Mouse (Mus musculus) naive thymus-derived CD4-positive, alpha-beta T cell, adult 2 months (primary cell): ENCODE measurements around the gene Aknad1.
A peak's percentile ranks its signal among the peaks of the same experiment; 100 is the strongest.

ENCODE experiments used
- DNase-seq: peaks from one replicate; pipeline ENCODE4 v3.0.0-alpha.2; 2011; ENCODE audit warnings: low read depth

Gene Aknad1

GRCm38 (mm10) chr3:108787754-108788454 lies 48.4 kb downstream of the Aknad1 start:
- DNase-seq, result no peak

- DNase-seq, result no peak
These were observed 49.0 kb downstream of the Aknad1 start for GRCm38 (mm10) chr3:108788455-108788794.

- no peak for DNase-seq
These were observed 49.8 kb downstream of the Aknad1 start for GRCm38 (mm10) chr3:108789299-108789698.

DNA sequence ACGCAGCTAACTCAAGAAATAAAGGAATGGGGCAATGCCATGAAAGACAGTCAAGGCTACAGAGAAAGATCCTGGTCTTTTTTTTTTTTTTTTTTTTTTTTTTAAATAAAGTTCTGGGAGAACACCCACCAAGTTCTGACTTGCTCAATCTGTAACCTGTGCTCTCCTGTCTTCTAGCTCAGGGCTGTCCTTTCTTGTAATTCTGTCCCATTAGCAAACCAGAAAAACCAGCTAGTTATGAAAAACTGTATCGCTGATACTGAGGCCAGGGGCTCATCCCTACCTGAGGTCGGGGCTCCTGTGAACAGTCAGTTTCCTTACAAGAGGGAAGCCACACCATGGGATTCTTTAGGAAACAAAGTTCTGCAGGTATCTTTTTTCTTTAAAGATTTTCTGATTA lies 51.0 kb downstream of the Aknad1 start:
- no peak for DNase-seq

DNA sequence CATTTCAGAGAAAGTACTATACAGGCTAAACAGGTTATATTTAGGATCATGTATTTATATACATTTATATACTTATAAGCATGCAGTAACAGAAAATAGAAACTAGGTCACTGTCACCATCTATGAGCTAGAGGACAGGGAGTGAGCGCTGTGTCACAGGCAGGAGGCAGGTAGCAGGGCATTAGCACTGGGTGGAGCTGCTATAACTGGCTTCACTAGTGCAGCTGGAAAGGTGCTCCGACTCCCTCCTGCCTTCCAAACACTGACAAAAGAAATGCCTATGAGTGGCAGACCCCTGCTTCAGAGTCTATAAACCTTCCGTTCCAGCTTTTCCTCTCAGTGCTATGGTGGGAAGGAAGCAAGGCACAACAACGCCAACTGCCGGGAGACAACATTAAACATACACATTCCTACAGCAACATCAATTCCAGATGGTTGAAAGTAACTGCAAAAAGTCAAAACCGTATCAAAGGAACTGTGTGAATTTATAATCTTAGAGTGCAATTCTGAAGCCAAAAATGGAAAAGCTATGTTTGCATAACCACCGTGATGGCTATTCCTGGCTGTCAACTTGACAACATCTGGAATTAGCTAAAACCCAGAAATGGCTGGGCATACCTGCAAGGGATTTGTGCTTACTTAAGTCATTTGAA lies 51.7 kb downstream of the Aknad1 start:
- DNase-seq, result no peak

DNA sequence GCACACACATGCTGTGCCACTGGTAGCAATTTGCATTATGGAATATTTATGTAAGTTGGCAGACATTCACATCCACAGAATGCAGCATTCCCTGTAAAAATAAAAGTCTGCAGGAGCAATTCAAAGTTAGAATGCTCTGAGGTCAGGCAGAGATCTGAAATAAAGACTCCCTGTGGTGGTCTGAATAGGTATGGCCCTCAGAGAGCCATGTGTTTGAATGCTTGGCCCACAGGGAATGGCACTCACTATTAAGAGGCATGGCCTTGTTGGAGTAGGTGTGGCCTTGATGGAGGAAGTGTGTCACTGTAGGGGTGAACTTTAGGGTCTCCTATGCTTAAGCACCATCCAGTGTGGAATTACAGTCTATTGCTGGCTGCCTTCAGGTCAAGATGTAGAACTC lies 53.0 kb downstream of the Aknad1 start:
- no peak for DNase-seq

DNA sequence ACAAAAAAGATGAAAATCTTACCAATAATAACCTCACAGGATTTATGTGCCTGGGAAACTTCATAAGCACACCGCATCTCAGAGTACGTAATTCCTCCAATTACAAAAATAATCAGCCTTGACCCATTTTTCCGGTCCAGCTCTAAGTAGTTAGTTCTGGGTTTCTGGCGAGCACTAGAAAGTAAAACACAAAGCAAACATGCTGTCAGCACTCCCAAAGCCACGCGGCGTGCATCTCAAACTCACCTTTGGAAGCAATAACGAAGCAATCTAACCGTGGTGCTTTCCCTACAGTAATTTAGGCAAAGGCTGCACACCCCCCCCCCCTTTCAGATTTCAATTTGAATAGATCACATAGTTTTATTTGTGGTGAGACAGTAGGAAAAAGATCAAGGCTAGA lies 55.3 kb downstream of the Aknad1 start:
- peak; percentile 10 for DNase-seq

DNA sequence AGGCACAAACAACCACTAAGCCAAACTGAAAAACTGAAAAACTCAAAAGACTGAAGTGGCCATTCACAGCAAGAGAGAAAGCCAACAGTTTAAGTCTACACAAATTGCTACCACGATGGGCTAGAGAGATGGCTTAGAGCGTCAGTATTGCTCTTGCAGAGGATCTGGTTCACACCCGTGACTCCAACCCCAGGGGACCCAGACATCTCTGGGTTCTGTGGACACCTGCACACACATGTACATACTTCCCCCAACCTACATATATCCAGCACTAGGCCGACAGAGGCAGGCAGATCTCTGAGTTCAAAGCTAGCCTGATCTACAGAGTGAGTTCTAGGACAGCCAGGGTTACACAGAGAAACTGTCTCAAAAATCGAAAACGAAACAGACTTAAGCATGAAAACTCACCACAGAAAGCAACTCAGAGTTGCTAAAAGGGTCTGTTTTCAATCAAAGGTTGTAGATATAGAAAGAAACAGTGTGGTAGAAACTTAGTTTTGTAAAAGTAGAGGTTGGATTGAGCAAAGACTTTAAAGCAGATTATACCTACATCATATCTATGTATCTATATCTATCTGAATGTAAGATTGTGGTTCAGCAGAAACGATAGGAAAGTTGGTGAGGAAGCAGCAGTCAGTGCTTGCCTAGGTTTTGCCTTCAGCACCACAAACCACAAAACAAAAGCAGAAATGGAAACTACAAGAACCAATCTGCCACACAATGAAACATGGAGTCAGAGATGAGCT lies 56.3 kb downstream of the Aknad1 start:
- DNase-seq, result peak; percentile 73

- DNase-seq, result peak; percentile 37
These were observed 56.9 kb downstream of the Aknad1 start for GRCm38 (mm10) chr3:108796386-108796785.

DNA sequence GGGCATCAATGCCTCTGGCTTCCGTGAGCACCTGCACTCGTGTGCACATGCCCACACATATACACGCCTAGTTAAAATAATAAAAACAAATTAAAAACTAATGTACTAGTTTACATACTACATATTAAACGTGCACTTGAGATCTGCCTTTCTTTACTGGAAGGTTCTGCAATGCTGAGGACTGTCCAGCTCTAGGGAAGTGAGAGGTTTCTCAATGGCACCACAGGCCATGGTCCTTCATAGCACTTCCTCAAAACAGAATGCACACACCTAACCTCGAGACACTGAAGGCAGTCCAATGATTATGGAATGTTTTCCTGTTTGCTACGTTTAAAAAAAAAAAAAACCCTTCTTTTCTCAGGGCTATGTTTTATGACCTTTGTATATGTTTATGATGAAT lies 58.3 kb downstream of the Aknad1 start:
- no peak for DNase-seq

- no peak for DNase-seq
These were observed 58.9 kb downstream of the Aknad1 start for GRCm38 (mm10) chr3:108798375-108798774.

DNA sequence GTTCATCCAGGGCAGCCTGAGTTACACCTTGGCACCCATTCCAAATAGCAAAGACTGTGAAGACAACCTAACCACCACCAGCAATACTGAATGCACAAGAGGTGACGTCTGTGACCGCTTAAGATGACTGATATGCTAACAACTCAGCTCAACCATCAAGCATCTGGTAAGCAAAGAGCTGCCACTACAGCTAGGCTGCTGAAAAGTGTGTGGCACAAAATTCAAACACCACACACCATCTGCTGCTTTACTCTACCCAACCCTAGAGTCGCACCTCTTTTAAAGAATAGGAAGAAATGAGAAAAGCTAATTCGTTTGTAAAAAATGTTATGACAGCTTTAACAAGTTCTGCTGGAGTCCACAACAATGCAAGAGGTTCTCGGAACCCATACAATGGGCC lies 66.2 kb downstream of the Aknad1 start:
- DNase-seq, result no peak

DNA sequence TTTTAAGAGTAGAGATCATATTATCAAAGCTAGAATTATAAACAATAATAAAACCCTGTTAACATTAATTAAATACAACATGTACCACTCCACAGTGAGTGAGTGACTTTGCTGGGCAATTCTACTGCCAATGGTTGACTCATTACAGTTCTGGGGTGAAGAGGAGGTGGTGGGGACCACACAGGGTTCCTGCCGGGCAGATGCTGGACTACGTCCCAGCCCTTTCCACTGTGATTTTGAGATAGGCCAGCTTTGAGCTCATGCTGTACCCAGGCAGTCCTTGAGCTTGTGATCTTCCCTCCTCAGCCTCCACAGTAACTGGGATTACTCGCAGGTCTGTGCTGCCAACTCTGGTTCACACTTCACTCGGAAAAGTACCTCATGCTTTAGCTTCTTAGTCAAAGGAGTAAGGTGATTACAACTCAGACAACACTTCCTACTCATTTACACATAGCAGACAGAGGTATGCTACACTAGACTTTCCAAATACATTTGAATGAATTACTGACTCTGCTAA lies 71.3 kb downstream of the Aknad1 start:
- DNase-seq, result no peak

GRCm38 (mm10) chr3:108815631-108816030 lies 76.2 kb downstream of the Aknad1 start:
- DNase-seq, result no peak

GRCm38 (mm10) chr3:108830493-108830892 lies 91.0 kb downstream of the Aknad1 start:
- DNase-seq, result peak; percentile 25

DNA sequence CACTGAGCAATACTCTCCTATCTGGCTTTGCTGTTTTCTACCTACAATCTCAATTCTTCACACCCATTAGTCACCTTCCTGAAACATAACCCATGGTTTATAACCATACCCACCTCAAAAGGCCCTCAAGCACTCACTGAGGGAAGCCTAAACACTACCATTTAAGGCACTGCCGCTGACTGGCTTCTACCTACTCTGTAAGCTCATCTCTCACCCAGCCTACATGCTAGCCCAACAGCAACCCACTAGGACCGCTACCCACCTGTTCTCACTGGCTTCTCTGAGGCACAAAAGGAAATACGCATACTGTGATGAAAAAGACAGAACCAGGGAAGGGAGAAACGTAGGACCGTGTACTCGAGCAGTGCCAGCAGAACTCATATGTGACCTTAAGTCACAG lies 92.3 kb downstream of the Aknad1 start:
- DNase-seq, result peak; percentile 22
